In genomic region chr10:80670531-80670930, GRCm38 (mm10) we compare ENCODE assay signal across 20 mouse cellular contexts. TPM values are rescaled to one million over a fixed set of nuclear protein-coding genes. Genes with fewer than 3 reads are reported as not detected.
DNase-seq lines count a peak whose midpoint lies in the region; ATAC-seq and TF ChIP-seq lines count a peak whose summit lies in the region.
"Had no signal": no experiment of that assay in that cellular context is flagged by ENCODE, and none has a peak within 500 bp of the region (broad histone marks: within the 10 kb centered on the region; RNA-seq: fewer than 3 reads in every experiment).

No protein-coding gene starts in this region.

- H3K4me2 ChIP-seq in heart, postnatal 0 days (ENCODE audit: low read depth, low read length): no peak overlapping the region
- H3K4me2 ChIP-seq in liver, embryonic 12.5 days: no peak overlapping the region
- H3K4me2 ChIP-seq: embryonic facial prominence, embryonic 15.5 days; heart, embryonic 15.5 days; limb, embryonic 15.5 days; lung, embryonic 15.5 days; neural tube, embryonic 13.5 days had no signal

- H3K36me3 ChIP-seq in heart, postnatal 0 days (replicated peaks; ENCODE audit: control insufficient read depth, insufficient read depth, low read length): peaks cover 59% of the 10 kb centered on the region
- peaks cover 87% of the 10 kb centered on the region for H3K36me3 ChIP-seq in liver, embryonic 12.5 days

- no peak overlapping the region for H3K9ac ChIP-seq in heart, postnatal 0 days (replicated peaks; ENCODE audit: low read depth, low read length)
- H3K9ac ChIP-seq in liver, embryonic 12.5 days: no peak overlapping the region
- H3K9ac ChIP-seq: embryonic facial prominence, embryonic 15.5 days; heart, embryonic 15.5 days; limb, embryonic 15.5 days; lung, embryonic 15.5 days had no signal

- DNase-seq in cerebellum, adult 2 months: no peak
- DNase-seq in cerebellum, adult 8-10 months: no peak
- no peak for DNase-seq in heart, postnatal 0 days (ENCODE audit: low spot score)
- DNase-seq in heart, adult 18-20 months: no peak
- no peak for DNase-seq in liver
- no peak for DNase-seq in urinary bladder, postnatal 4 days (ENCODE audit: low spot score in 2 of 2)
- DNase-seq: midbrain, embryonic 14.5 days; retina, postnatal 1 day; right cerebral cortex, postnatal 25 days; spleen, adult 18-20 months; thymus, postnatal 25 days had no signal

- ATAC-seq in heart, postnatal 0 days (ENCODE audit: insufficient read depth, low read depth): no peak
- no peak for ATAC-seq in liver, embryonic 12.5 days
- ATAC-seq: forebrain, embryonic 14.5 days had no signal

- peaks cover 74% of the 10 kb centered on the region for H3K4me1 ChIP-seq in cerebellum, adult 2 months (ENCODE audit: control insufficient read depth, insufficient read depth, low read length)
- H3K4me1 ChIP-seq in heart, postnatal 0 days (ENCODE audit: control insufficient read depth, insufficient read depth): peaks cover 50% of the 10 kb centered on the region
- H3K4me1 ChIP-seq in liver, embryonic 12.5 days: peaks cover 70% of the 10 kb centered on the region
- peaks cover 45% of the 10 kb centered on the region for H3K4me1 ChIP-seq in brown adipose tissue, adult 24 weeks (ENCODE audit: control insufficient read depth, insufficient read depth, insufficient read length, low read length)

- no peaks in the 10 kb centered on the region for H3K27me3 ChIP-seq in cerebellum, adult 2 months (ENCODE audit: control insufficient read depth, insufficient read depth, low read length)
- no peaks in the 10 kb centered on the region for H3K27me3 ChIP-seq in heart, postnatal 0 days (ENCODE audit: control insufficient read depth, insufficient read depth, low read length)
- no peaks in the 10 kb centered on the region for H3K27me3 ChIP-seq in liver, embryonic 12.5 days (replicated peaks)
- H3K27me3 ChIP-seq: embryonic facial prominence, embryonic 15.5 days; heart, embryonic 15.5 days; limb, embryonic 15.5 days; lung, embryonic 15.5 days; neural tube, embryonic 13.5 days had no signal

- no peaks in the 10 kb centered on the region for H3K9me3 ChIP-seq in heart, postnatal 0 days (replicated peaks; ENCODE audit: control insufficient read depth, low read length)
- H3K9me3 ChIP-seq in liver, embryonic 12.5 days (replicated peaks): no peaks in the 10 kb centered on the region
- H3K9me3 ChIP-seq: embryonic facial prominence, embryonic 15.5 days; heart, embryonic 15.5 days; limb, embryonic 15.5 days; lung, embryonic 15.5 days; neural tube, embryonic 13.5 days had no signal

- no peak overlapping the region for H3K4me3 ChIP-seq in cerebellum, adult 2 months (replicated peaks; ENCODE audit: insufficient read depth, low read depth, low read length)
- H3K4me3 ChIP-seq in heart, postnatal 0 days (ENCODE audit: low read depth, low read length): no peak overlapping the region
- no peak overlapping the region for H3K4me3 ChIP-seq in liver, embryonic 12.5 days
- peak overlapping the region; percentile 12; the same call in 1 of the 2 replicates for H3K4me3 ChIP-seq in brown adipose tissue, adult 24 weeks (ENCODE audit: insufficient read depth, low read depth, low read length)
- H3K4me3 ChIP-seq: embryonic facial prominence, embryonic 15.5 days; heart, embryonic 15.5 days; limb, embryonic 15.5 days; lung, embryonic 15.5 days; myocyte; neural tube, embryonic 13.5 days had no signal

- no peak for TF ChIP-seq POLR2A in cerebellum, adult 2 months (IDR thresholded peaks at IDR 0.05; ENCODE audit: borderline replicate concordance, insufficient read depth, low read length)

- peak overlapping the region; percentile 46 for H3K27ac ChIP-seq in cerebellum, adult 2 months (ENCODE audit: insufficient read depth, low read length)
- H3K27ac ChIP-seq in heart, postnatal 0 days (ENCODE audit: low read depth): peak overlapping the region; percentile 51
- H3K27ac ChIP-seq in liver, embryonic 12.5 days: 0 out of 2 replicates have a peak overlapping the region, but pooled peaks have one; percentile 4
- H3K27ac ChIP-seq in brown adipose tissue, adult 24 weeks (replicated peaks; ENCODE audit: low read depth, low read length): peak overlapping the region; percentile 55
- H3K27ac ChIP-seq: heart, embryonic 15.5 days; lung, embryonic 15.5 days; neural tube, embryonic 13.5 days had no signal

- TF ChIP-seq EP300 in heart, postnatal 0 days (IDR thresholded peaks at IDR 0.05; ENCODE audit: low read depth): no peak; the same call in 1 of the 2 replicates

- TF ChIP-seq CTCF in cerebellum, adult 2 months (IDR thresholded peaks at IDR 0.05; ENCODE audit: borderline replicate concordance, insufficient read depth, low read depth, low read length): no peak
- no peak for TF ChIP-seq CTCF in heart, postnatal 0 days (IDR thresholded peaks at IDR 0.05; ENCODE audit: low read depth)

- WGBS in cerebellum, adult 2 months: 9% methylated on average over 2 of the region's 2 CpGs
- WGBS in heart, postnatal 0 days: 88% methylated on average over 2 of the region's 2 CpGs
- 90% methylated on average over 2 of the region's 2 CpGs for WGBS in liver, embryonic 12.5 days (ENCODE audit: insufficient replicate concordance)

RNA-seq across cellular contexts. Expression of gene Mknk2, which starts 7.4 kb away (rescaled TPM):
- polyA plus RNA-seq in cerebellum, adult 2 months (2012; rRNA removed): 59.3 and 64.4 TPM in 2 replicates
- total RNA-seq in heart, postnatal 0 days (2014; rRNA removed; ENCODE audit: low replicate concordance): 150 and 174 TPM in 2 replicates
- 76.9 and 78.3 TPM in 2 replicates for polyA plus RNA-seq in heart, postnatal 0 days (2015; fragmentation: Nextera tagmentation; extraction: Ambion mirVana)
- 100 to 1,000 TPM; 185 to 204 TPM for total RNA-seq in heart, adult 18-20 months (2021)
- 124 and 125 TPM in 2 replicates for polyA plus RNA-seq in liver, embryonic 12.5 days (2016; fragmentation: Nextera tagmentation; extraction: Ambion mirVana)
- 313 and 519 TPM in 2 replicates for polyA plus RNA-seq in brown adipose tissue, adult 24 weeks (2012; ENCODE audit: insufficient read depth, insufficient read length, missing spikeins)

RNA-seq across cellular contexts. Expression of gene Btbd2, which starts 13.7 kb away (rescaled TPM):
- polyA plus RNA-seq in cerebellum, adult 2 months (2012; rRNA removed): 106 and 108 TPM in 2 replicates
- 92.2 and 108 TPM in 2 replicates for total RNA-seq in heart, postnatal 0 days (2014; rRNA removed; ENCODE audit: low replicate concordance)
- 36.7 and 40.6 TPM in 2 replicates for polyA plus RNA-seq in heart, postnatal 0 days (2015; fragmentation: Nextera tagmentation; extraction: Ambion mirVana)
- 10 to 100 TPM; 43.2 to 46.1 TPM for total RNA-seq in heart, adult 18-20 months (2021)
- polyA plus RNA-seq in liver, embryonic 12.5 days (2016; fragmentation: Nextera tagmentation; extraction: Ambion mirVana): 26.0 and 27.3 TPM in 2 replicates
- polyA plus RNA-seq in brown adipose tissue, adult 24 weeks (2012; ENCODE audit: insufficient read depth, insufficient read length, missing spikeins): 20.6 and 33.9 TPM in 2 replicates

RNA-seq across cellular contexts. Expression of gene Mob3a, which starts 31.2 kb away (rescaled TPM):
- polyA plus RNA-seq in cerebellum, adult 2 months (2012; rRNA removed): 12.6 and 14.2 TPM in 2 replicates
- total RNA-seq in heart, postnatal 0 days (2014; rRNA removed; ENCODE audit: low replicate concordance): 15.0 and 15.6 TPM in 2 replicates
- polyA plus RNA-seq in heart, postnatal 0 days (2015; fragmentation: Nextera tagmentation; extraction: Ambion mirVana): 10.8 and 11.5 TPM in 2 replicates
- 1 to 10 TPM; 7.5 to 8.0 TPM for total RNA-seq in heart, adult 18-20 months (2021)
- 43.9 and 45.3 TPM in 2 replicates for polyA plus RNA-seq in liver, embryonic 12.5 days (2016; fragmentation: Nextera tagmentation; extraction: Ambion mirVana)
- polyA plus RNA-seq in brown adipose tissue, adult 24 weeks (2012; ENCODE audit: insufficient read depth, insufficient read length, missing spikeins): 5.2 and 12.0 TPM in 2 replicates

RNA-seq across cellular contexts. Expression of gene Izumo4, which starts 31.5 kb away (rescaled TPM):
- polyA plus RNA-seq in cerebellum, adult 2 months (2012; rRNA removed): 112 and 117 TPM in 2 replicates
- 6.6 and 6.9 TPM in 2 replicates for total RNA-seq in heart, postnatal 0 days (2014; rRNA removed; ENCODE audit: low replicate concordance)
- polyA plus RNA-seq in heart, postnatal 0 days (2015; fragmentation: Nextera tagmentation; extraction: Ambion mirVana): 3.6 and 7.3 TPM in 2 replicates
- total RNA-seq in heart, adult 18-20 months (2021): 1 to 10 TPM; 2.5 to 2.6 TPM
- 10.1 and 10.6 TPM in 2 replicates for polyA plus RNA-seq in liver, embryonic 12.5 days (2016; fragmentation: Nextera tagmentation; extraction: Ambion mirVana)
- 2.5 and 5.0 TPM in 2 replicates for polyA plus RNA-seq in brown adipose tissue, adult 24 weeks (2012; ENCODE audit: insufficient read depth, insufficient read length, missing spikeins)

RNA-seq across cellular contexts. Expression of gene Csnk1g2, which starts 47.9 kb away (rescaled TPM):
- 208 and 218 TPM in 2 replicates for polyA plus RNA-seq in cerebellum, adult 2 months (2012; rRNA removed)
- 141 and 149 TPM in 2 replicates for total RNA-seq in heart, postnatal 0 days (2014; rRNA removed; ENCODE audit: low replicate concordance)
- 69.1 and 75.6 TPM in 2 replicates for polyA plus RNA-seq in heart, postnatal 0 days (2015; fragmentation: Nextera tagmentation; extraction: Ambion mirVana)
- 100 to 1,000 TPM; 121 to 132 TPM for total RNA-seq in heart, adult 18-20 months (2021)
- polyA plus RNA-seq in liver, embryonic 12.5 days (2016; fragmentation: Nextera tagmentation; extraction: Ambion mirVana): 106 TPM in 2 replicates
- 50.9 and 67.7 TPM in 2 replicates for polyA plus RNA-seq in brown adipose tissue, adult 24 weeks (2012; ENCODE audit: insufficient read depth, insufficient read length, missing spikeins)

Comparison
In these comparisons a context has a peak if more than half of its experiments do, and no peak if none do; other contexts are left out.
1. H3K27ac ChIP-seq: peak in every context shown above with its lines; median percentile 55 in brown adipose tissue, adult 24 weeks; 51 in heart, postnatal 0 days; 46 in cerebellum, adult 2 months; 4 in liver, embryonic 12.5 days.